Mouse (Mus musculus) lung, postnatal 14 days (tissue): ENCODE measurements around the gene Arid1a.

Source experiments
- DNase-seq: peaks from one replicate; pipeline ENCODE4 v3.0.0; 2021

The Arid1a gene

DNA sequence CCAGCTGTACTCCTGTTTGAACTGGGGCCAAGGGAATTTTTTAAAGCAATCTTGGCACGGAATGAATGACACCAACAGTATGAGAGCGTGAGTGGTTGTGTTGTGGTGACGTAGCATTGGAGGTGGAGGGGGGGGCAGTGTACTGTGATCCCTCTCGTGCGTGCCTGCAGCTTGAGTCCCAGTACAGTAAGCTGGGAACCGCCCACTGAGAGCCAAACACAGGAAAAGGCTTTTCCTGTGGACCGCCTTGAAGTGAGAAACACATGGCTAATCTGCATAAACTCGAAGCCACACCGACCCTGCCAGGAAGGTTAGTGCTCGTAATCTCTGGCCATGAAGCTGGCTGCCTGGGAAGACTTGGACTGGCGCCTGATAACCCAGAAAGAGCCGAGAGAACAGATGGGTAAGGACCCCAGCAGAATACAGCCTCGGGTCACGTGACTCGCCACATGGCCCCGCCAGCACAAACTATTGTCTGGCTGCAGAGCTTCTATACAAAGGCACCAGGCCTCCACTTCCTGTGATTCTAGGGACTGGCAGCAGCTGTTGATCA, 27.0 kb downstream of the Arid1a start:
- peak; percentile 85 for DNase-seq

DNA sequence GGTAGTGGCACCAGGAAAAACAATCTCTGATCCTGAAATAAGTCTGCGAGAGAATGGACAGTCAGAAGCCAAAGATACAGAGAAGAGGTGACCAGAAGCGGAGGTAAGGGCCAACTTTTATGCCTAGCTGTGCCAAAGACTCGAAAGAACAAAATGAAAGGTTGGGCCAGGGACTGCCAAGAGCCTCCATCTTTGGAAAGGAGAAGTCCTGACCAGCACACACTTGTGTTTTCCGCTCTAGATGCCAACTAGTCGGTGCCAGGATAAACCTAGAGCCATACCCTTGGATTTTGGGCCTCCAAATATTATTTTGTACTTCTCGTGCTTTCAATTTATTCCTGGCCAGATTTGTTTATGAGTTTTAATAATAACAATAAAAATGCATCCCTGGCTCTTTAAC, 27.6 kb downstream of the Arid1a start:
- no peak for DNase-seq

DNA sequence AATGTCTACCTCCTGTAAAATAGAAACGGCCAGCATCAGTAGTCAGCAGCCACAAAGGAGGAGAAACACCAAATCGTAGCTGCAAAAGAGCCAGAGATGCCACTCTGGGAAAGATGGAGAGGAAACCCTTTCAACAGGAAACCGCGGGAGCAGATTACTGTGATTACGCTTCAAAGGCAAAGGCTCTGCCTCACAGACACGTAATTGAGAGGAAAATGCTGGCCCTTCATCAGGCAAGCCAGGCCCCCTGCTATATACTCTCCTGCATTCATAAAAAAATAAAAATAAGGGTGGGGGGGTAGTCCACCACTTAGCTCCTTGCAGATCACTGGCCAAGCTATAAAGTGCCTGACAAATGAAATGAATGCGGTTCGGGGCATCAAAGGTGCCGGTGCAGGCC, 28.3 kb downstream of the Arid1a start:
- no peak for DNase-seq

DNA sequence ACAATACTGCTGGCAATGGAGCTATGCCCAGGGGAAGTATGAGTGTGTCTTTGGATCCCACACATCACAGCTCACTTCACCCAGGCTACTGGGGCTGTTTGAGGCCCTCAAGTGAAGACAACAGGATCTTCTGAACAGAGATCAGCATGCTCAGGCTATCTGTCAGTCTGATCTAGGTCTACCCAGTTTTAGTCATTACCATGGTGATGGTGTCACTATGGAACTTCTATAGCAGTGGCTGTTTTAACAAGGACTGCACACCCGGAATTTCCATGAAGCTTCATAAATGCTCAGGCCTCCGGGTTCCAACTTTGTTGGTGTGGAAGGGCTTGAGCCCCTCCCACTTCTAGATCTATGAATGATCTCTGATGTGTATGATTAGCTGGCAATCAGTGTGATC, 30.9 kb downstream of the Arid1a start:
- DNase-seq: no peak

GRCm38 (mm10) chr4:133719791-133720190, 36.8 kb downstream of the Arid1a start:
- no peak for DNase-seq

DNA sequence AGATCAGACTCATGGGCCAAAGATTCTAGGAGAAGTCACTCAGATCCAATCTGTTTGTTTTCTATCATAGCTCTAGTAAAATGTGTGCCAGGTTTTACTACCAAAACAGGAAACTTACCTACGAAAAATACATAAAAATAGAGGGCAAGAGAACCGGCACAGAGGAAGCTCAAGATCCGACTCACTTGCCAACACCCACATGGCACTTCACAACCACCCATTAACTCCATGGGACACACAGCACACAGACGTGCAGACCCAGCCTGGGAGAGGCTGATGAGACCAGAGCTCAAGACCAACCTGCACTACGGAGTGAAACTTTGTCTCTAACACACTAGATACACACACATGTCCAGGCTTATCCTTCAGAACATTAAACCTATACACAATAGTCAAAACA, 43.8 kb downstream of the Arid1a start:
- no peak for DNase-seq

DNA sequence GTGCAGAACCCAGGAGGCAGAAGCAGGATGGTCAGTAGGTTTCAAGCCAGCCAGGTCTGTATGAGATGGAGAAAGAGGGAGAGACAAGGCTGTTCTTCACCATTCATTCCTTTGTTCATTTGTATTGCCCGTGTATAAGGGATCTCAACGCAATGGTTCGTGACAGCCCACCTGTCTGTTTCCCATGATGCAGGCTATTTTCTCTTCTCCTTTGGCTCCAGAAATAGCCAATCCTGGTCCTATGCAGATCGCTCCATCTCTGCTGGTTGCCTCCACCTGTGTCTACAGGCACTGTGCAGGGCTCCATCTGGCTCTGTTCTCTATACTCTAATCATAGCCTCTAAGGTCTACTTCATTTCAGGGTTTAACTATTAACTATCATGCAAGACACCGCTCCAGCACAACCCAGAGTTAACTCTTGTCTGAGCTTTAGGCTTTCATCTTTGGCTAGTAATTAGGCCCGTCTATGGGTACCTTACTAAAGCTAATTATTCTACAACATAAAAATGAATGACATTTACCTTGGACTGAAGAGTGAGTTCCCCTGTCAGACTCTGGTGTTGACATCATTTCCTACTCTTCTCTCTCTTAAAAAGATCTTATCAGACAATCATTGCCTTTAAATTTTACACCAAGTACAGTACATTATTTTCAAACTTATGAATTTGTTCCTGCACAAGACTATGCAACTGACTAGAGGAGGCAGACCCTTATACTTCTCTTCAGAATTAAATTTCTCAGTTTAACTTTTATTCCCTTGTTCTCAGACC, 45.1 kb downstream of the Arid1a start:
- no peak for DNase-seq

DNA sequence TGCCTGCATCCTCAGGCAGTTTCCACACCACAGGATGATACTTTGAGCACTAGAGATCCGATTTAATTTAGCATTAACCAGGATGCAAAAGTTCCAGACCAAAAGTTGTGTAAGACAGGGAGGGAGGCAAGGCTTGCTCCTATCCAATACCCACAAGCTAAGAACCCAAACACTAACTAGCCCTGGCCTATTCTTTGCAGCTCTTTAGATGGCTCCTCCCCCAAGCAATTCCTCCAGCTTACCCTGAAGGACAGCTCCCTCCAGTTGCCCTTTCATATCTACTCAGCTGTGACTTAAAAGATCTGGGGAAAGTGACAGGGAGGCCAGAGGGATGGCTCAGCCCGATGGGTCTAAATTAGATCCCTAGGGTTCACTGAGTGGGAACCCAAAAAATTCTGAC, 47.2 kb downstream of the Arid1a start:
- DNase-seq: no peak

DNA sequence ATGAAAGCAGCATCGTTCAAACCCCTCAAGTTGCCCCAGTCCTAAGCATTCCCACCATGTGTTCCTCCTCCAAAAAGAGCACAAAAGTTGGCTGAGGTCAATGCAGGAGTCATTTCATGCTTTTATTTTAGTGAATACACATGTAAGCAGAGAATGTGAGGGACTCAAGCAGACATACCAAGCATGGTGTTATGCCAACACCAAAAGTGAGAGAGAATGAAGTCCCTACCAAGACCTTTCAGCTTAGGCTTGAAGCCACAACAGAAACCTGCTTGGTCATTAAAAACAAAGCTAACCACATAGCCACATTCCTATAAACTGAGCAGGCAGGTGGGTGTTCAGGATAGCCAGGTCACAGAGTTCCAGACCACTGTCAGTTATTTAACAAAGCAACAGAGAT, 49.1 kb downstream of the Arid1a start:
- DNase-seq: no peak

DNA sequence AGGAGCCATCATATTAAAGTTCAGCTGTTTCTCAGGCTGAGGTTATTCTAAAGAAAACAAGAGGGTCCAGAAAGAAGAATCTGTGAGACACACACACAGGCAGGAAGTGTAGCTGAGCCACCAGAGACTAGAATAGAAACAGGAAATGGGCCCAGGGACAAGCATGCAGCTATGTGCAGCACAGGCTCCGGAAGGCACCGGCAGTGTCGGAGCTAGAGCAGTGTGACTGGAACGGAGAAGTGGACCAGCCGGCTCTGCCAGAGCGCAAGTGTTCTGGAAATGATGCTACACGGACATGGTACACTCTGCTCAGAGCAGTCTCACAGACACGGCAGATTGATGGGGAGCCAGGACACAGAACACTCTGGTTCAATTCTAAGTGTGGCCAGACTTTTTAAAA, 49.6 kb downstream of the Arid1a start:
- DNase-seq: peak; percentile 81

DNA sequence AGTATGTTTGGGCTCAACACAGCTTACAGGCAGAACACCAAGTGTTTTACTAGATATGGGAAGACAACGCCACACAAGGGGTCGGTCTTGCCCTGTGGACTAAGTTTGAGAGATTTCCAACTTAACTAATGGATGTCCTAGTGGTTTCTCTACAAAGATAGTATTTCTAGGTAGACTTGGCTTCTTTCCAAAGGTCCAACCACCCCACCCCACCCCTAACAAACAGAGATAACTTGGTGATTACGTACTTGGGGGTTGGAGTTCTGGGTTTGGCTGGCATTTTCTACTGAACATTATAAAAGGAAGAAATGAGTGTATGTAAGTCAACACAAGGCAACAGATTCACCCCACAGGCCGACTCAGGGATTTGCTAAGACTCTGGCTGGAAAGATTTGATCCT, 51.5 kb downstream of the Arid1a start:
- no peak for DNase-seq

DNA sequence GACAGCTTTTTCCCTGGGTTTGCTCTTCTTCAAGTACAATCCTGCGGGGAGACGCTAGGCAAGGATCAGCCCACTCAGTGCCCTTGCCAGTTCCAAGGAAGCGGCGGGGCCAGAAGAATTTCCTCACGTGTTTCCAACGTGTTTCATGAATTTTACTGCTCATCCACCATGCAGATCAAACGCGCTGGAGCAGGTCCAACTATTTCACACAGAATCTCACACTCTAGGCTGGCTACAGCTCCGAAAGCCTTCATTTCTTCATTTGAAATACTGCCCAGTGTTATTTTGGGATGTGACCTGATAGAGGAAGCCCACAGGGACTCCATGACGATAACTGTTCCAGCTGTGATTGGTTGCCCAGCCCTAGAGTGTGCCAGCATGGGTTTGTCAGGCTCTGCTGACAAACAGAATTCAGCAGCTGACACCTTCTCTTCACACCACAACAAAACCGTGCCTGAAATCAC, 55.6 kb downstream of the Arid1a start:
- peak; percentile 63 for DNase-seq

- no peak for DNase-seq
These were observed 61.2 kb downstream of the Arid1a start for GRCm38 (mm10) chr4:133695363-133695762.

DNA sequence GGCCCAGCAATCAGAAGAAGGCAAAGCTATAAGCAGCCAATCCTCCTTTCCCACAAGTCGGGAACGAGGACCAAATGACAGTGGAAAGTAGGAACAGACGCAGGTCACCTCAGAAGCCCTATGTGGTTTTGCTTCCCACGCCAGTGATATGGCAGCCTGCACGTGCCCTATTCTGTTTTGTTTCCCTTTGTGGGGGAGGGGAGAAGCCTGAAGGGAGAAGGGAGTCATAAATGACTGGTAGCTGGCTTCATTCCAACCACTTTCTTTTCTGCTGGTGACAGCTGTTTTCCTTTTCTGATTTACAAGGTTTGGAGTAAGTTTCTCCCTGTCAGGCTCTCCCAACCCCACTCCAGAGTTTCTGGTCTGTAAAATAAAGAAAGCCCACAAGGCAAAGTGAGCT, 66.3 kb downstream of the Arid1a start:
- DNase-seq: no peak

DNA sequence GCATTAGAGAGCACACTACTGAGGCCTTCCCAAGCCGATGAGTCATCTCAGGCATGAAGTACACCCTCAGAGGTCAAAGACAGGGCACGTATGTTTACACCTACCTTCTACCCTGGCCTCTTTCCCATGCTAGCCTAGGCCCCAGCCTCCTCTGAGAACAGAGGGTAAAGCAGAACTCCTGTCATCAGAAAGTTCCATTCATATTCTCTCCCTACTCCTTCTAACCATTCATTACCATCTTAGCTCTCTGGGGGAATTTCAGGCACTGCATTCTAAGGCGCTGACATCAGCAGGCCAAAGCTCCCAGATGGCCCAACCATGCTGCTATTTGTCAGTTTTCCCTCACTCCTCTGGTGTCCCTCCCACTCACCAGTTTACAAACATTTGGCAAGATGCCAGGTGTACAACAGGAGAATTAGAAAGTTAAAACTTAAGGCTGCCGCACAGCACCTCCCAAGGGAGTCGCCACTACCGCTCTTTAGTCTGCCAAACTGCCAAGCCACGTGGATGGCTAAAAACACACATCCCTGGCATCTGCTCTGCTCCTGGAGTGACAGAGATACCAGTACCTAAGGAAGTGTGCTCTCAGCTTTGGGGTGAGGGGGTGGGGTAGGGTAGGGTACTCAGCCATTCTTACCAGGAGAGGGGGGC, 68.0 kb downstream of the Arid1a start:
- DNase-seq: no peak

- DNase-seq: no peak
These were observed 69.4 kb downstream of the Arid1a start for GRCm38 (mm10) chr4:133687126-133687525.

- DNase-seq: no peak
These were observed 70.1 kb downstream of the Arid1a start for GRCm38 (mm10) chr4:133686512-133686911.

- DNase-seq: no peak
These were observed 76.3 kb downstream of the Arid1a start for GRCm38 (mm10) chr4:133680206-133680786.

DNA sequence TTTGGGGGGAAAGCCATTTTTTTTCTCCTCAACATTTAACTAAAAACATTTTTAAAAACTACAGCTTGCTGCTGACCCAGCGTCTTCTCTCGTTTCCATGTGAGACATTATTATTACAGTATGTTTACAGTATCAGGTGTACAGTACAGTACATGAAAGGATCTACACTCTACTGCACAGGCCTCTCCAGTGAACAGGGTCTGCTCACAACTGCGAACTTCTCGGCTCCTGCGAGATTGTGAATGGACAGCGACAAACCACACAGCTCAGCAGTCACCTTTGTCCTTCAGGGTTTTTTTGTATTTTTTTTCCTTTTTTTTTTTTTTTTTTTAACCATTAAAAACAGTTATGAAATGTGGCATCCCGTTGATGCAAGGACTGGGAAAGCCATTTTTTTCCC, 76.9 kb downstream of the Arid1a start:
- no peak for DNase-seq

DNA sequence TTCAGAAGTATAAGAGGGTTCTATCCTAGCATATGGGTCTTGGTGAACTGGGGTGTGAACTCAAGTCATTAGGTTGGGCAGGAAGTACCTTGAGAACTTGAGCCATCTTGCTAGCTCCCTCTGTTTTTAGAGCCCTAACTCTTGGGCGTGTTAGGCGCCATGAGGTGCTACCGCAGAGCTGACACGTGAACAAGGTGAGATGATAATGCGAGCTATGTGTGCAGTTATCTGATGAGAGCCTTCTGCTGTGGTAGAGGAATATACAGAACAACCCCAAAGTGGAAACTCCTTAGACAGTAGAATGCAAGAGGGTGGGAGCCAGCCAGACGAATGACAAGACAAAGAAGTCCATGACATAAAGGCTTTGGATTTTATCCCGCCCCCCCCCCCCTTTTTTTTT, 79.3 kb downstream of the Arid1a start:
- DNase-seq: no peak

- no peak for DNase-seq
These were observed 80.4 kb downstream of the Arid1a start for GRCm38 (mm10) chr4:133676189-133676588.

GRCm38 (mm10) chr4:133675594-133676016, 81.0 kb downstream of the Arid1a start:
- DNase-seq: peak; percentile 80

- no peak for DNase-seq
These were observed 82.3 kb downstream of the Arid1a start for GRCm38 (mm10) chr4:133674331-133674695.
